Mouse (Mus musculus) ES-Bruce4 (cell line): Measurements from ENCODE around the gene Fosl2.

Experiments
- CTCF ChIP-seq: IDR thresholded peaks from one replicate; pipeline ENCODE4 v1.8.1; 2011; ENCODE audit warnings: low read depth, low read length
- EP300 ChIP-seq: IDR thresholded peaks from 2 replicates; pipeline ENCODE4 v1.6.1; 2011; ENCODE audit warnings: low read depth, low read length; ENCODE audit not compliant: insufficient read depth

GRCm38 (mm10) chr5:32122363-32122762 lies 13.2 kb upstream of the Fosl2 start:
- TF ChIP-seq EP300 (no peak), CTCF (no peak)
